Mouse (Mus musculus) MEL (cell line): ENCODE measurements around the gene Pip5kl1. TPM values are rescaled to one million over a fixed set of nuclear protein-coding genes. Genes with fewer than 3 reads are reported as not detected.

Experiments
- DNase-seq: peaks from one replicate; pipeline ENCODE4 v3.0.0; 2011; ENCODE audit warnings: low read depth, low spot score
- H3K27ac ChIP-seq: 2 replicates; pipeline ENCODE4 v1.5.1; 2012; ENCODE audit warnings: low read depth, mild to moderate bottlenecking, control low read depth, low read length, moderate library complexity; ENCODE audit not compliant: control insufficient read depth
- H3K27me3 ChIP-seq, 2 experiments: fragments of 150-350 bp in 1 of 2; sonication (generic) in 1 of 2; 2 replicates each; pipeline ENCODE4 v1.6.1; 2012; ENCODE audit warnings: low read length in 2 of 2, mild to moderate bottlenecking in 2 of 2, improper control_type of control experiment in 1 of 2, moderate library complexity in 1 of 2; ENCODE audit not compliant: insufficient read depth in 2 of 2, control insufficient read depth in 1 of 2
- H3K36me3 ChIP-seq, 2 experiments: 2 replicates each; pipeline ENCODE4 v1.6.1; 2012 to 2014; ENCODE audit warnings: low read length in 2 of 2, improper control_type of control experiment in 1 of 2, inconsistent platforms in 1 of 2, mild to moderate bottlenecking in 1 of 2; ENCODE audit not compliant: insufficient read depth in 2 of 2, control insufficient read depth in 1 of 2
- H3K4me1 ChIP-seq, 2 experiments: fragments of 150-350 bp in 1 of 2; sonication (generic) in 1 of 2; 2 replicates each; pipeline ENCODE4 v1.6.1; 2012; ENCODE audit warnings: low read length in 2 of 2, improper control_type of control experiment in 1 of 2, mild to moderate bottlenecking in 1 of 2; ENCODE audit not compliant: insufficient read depth in 2 of 2, control insufficient read depth in 1 of 2
- H3K4me3 ChIP-seq, 2 experiments: fragments of 150-350 bp in 1 of 2; sonication (generic) in 1 of 2; 2 replicates each; pipeline ENCODE4 v1.5.1; 2012; ENCODE audit warnings: low read depth in 2 of 2, low read length in 2 of 2, mild to moderate bottlenecking in 2 of 2, moderate library complexity in 2 of 2, control low read depth in 1 of 2, improper control_type of control experiment in 1 of 2; ENCODE audit not compliant: control insufficient read depth in 1 of 2, insufficient read depth in 1 of 2
- H3K79me2 ChIP-seq: 2 replicates; pipeline ENCODE4 v1.6.1; 2012; ENCODE audit warnings: mild to moderate bottlenecking, low read length, moderate library complexity; ENCODE audit not compliant: control insufficient read depth, poor library complexity, insufficient read depth
- H3K9ac ChIP-seq: 2 replicates; pipeline ENCODE4 v1.6.1; 2012; ENCODE audit warnings: low read depth, mild to moderate bottlenecking, control low read depth, low read length, moderate library complexity; ENCODE audit not compliant: control insufficient read depth, poor library complexity, severe bottlenecking
- H3K9me3 ChIP-seq: fragments of 150-350 bp; sonication (generic); replicated peaks from 2 replicates; pipeline ENCODE4 v1.6.1; 2012; ENCODE audit warnings: mild to moderate bottlenecking, low read length, improper control_type of control experiment, moderate library complexity; ENCODE audit not compliant: insufficient read depth
- BHLHE40 ChIP-seq: IDR thresholded peaks from 2 replicates; pipeline ENCODE4 v1.6.1; 2012; ENCODE audit warnings: low read depth, mild to moderate bottlenecking, inconsistent platforms, low read length, improper control_type of control experiment, borderline replicate concordance
- CHD1 ChIP-seq: IDR thresholded peaks from 2 replicates; pipeline ENCODE4 v1.6.1; 2012; ENCODE audit warnings: low read depth, mild to moderate bottlenecking, inconsistent platforms, low read length, improper control_type of control experiment
- CTCF ChIP-seq, 3 experiments: IDR thresholded peaks in 2 of 3; conservative IDR thresholded peaks in 1 of 3; 2 replicates each; pipeline ENCODE4 v1.5.1; 2011 to 2012; ENCODE audit warnings: low read length in 3 of 3, low read depth in 2 of 3, mild to moderate bottlenecking in 2 of 3, improper control_type of control experiment in 1 of 3, inconsistent platforms in 1 of 3, mixed read lengths in 1 of 3, moderate library complexity in 1 of 3; ENCODE audit not compliant: control insufficient read depth in 1 of 3, insufficient read depth in 1 of 3, poor library complexity in 1 of 3, severe bottlenecking in 1 of 3
- E2F4 ChIP-seq: IDR thresholded peaks from 2 replicates; pipeline ENCODE4 v1.6.1; 2011; ENCODE audit warnings: low read depth, low read length, improper control_type of control experiment, borderline replicate concordance
- ELF1 ChIP-seq: IDR thresholded peaks from 2 replicates; pipeline ENCODE4 v1.6.1; 2014; ENCODE audit warnings: low read depth, mild to moderate bottlenecking, inconsistent platforms, low read length, improper control_type of control experiment, moderate library complexity
- EP300 ChIP-seq, 2 experiments: IDR thresholded peaks; 2 replicates each; pipeline ENCODE4 v1.6.1; 2011; ENCODE audit warnings: improper control_type of control experiment in 2 of 2, low read length in 2 of 2, low read depth in 1 of 2, mild to moderate bottlenecking in 1 of 2
- ETS1 ChIP-seq: IDR thresholded peaks from 2 replicates; pipeline ENCODE4 v1.6.1; 2012; ENCODE audit warnings: low read depth, mild to moderate bottlenecking, inconsistent platforms, low read length, improper control_type of control experiment, moderate library complexity
- GATA1 ChIP-seq: IDR thresholded peaks from 2 replicates; pipeline ENCODE4 v1.6.1; 2011; ENCODE audit warnings: low read depth, low read length, improper control_type of control experiment
- JUND ChIP-seq: IDR thresholded peaks from 2 replicates; pipeline ENCODE4 v1.6.1; 2011; ENCODE audit warnings: low read depth, mild to moderate bottlenecking, improper control_type of control experiment, low read length
- KAT2A ChIP-seq: conservative IDR thresholded peaks from 2 replicates; pipeline ENCODE4 v1.6.1; 2012; ENCODE audit warnings: low read depth, low read length, improper control_type of control experiment, inconsistent platforms
- MAFK ChIP-seq: IDR thresholded peaks from 2 replicates; pipeline ENCODE4 v1.6.1; 2011; ENCODE audit warnings: low read depth, mild to moderate bottlenecking, low read length, improper control_type of control experiment, borderline replicate concordance
- MAX ChIP-seq: IDR thresholded peaks from 2 replicates; pipeline ENCODE4 v1.6.1; 2011; ENCODE audit warnings: low read length, improper control_type of control experiment
- MAZ ChIP-seq: IDR thresholded peaks from 2 replicates; pipeline ENCODE4 v1.6.1; 2012; ENCODE audit warnings: low read depth, mild to moderate bottlenecking, inconsistent platforms, low read length, improper control_type of control experiment
- MXI1 ChIP-seq: IDR thresholded peaks from 2 replicates; pipeline ENCODE4 v1.6.1; 2011; ENCODE audit warnings: mild to moderate bottlenecking, low read depth, low read length, improper control_type of control experiment
- MYB ChIP-seq: IDR thresholded peaks from 2 replicates; pipeline ENCODE4 v1.6.1; 2011; ENCODE audit warnings: mild to moderate bottlenecking, low read depth, low read length, improper control_type of control experiment
- NELFE ChIP-seq: IDR thresholded peaks from 2 replicates; pipeline ENCODE4 v1.6.1; 2011; ENCODE audit warnings: low read depth, low read length, improper control_type of control experiment
- NRF1 ChIP-seq: IDR thresholded peaks from 2 replicates; pipeline ENCODE4 v1.6.1; 2014; ENCODE audit warnings: low read depth, mild to moderate bottlenecking, inconsistent platforms, low read length, improper control_type of control experiment, moderate library complexity; ENCODE audit not compliant: poor library complexity, insufficient read depth, severe bottlenecking
- POLR2A ChIP-seq, 2 experiments: IDR thresholded peaks; 2 replicates each; pipeline ENCODE4 v1.6.1; 2011 to 2012; ENCODE audit warnings: low read length in 2 of 2, mild to moderate bottlenecking in 2 of 2, control low read depth in 1 of 2, improper control_type of control experiment in 1 of 2, low read depth in 1 of 2, moderate library complexity in 1 of 2; ENCODE audit not compliant: control insufficient read depth in 1 of 2, insufficient read depth in 1 of 2, poor library complexity in 1 of 2
- POLR2AphosphoS2 ChIP-seq: IDR thresholded peaks from 2 replicates; pipeline ENCODE4 v1.6.1; 2011; ENCODE audit warnings: low read length, improper control_type of control experiment
- POLR2AphosphoS5 ChIP-seq: IDR thresholded peaks from 2 replicates; pipeline ENCODE4 v1.6.1; 2012; ENCODE audit warnings: low read depth, borderline replicate concordance, mild to moderate bottlenecking, inconsistent platforms, low read length, moderate library complexity, mixed read lengths
- RAD21 ChIP-seq: IDR thresholded peaks from 2 replicates; pipeline ENCODE4 v1.6.1; 2011; ENCODE audit warnings: mild to moderate bottlenecking, low read depth, low read length, improper control_type of control experiment
- RCOR1 ChIP-seq: IDR thresholded peaks from 2 replicates; pipeline ENCODE4 v1.6.1; 2012; ENCODE audit warnings: low read depth, mild to moderate bottlenecking, inconsistent platforms, low read length, improper control_type of control experiment
- SIN3A ChIP-seq: IDR thresholded peaks from 2 replicates; pipeline ENCODE4 v1.6.1; 2012; ENCODE audit warnings: low read length, improper control_type of control experiment, inconsistent platforms
- TAL1 ChIP-seq: IDR thresholded peaks from 2 replicates; pipeline ENCODE4 v1.6.1; 2012; ENCODE audit warnings: mild to moderate bottlenecking, inconsistent platforms, low read length, moderate library complexity, mixed read lengths
- TCF12 ChIP-seq: IDR thresholded peaks from 2 replicates; pipeline ENCODE4 v1.6.1; 2014; ENCODE audit warnings: low read depth, mild to moderate bottlenecking, inconsistent platforms, low read length, improper control_type of control experiment, moderate library complexity
- UBTF ChIP-seq: IDR thresholded peaks from 2 replicates; pipeline ENCODE4 v1.6.1; 2012; ENCODE audit warnings: low read depth, mild to moderate bottlenecking, inconsistent platforms, low read length, improper control_type of control experiment, moderate library complexity, borderline replicate concordance; ENCODE audit not compliant: insufficient read depth
- ZNF384 ChIP-seq: IDR thresholded peaks from 2 replicates; pipeline ENCODE4 v1.6.1; 2012; ENCODE audit warnings: low read depth, mild to moderate bottlenecking, inconsistent platforms, low read length, improper control_type of control experiment
- polyA plus RNA-seq, 2 experiments: library from polyadenylated mRNA; stranded (reverse) in 1 of 2; unstranded in 1 of 2; fragments of >175 nt in 1 of 2; fragments of >200 nt in 1 of 2; gene quantifications; 2 replicates each; pipeline versions ENCODE4 v1.2.1 to v1.2.4; 2012; ENCODE audit warnings: low replicate concordance in 2 of 2, low read depth in 1 of 2; ENCODE audit not compliant: insufficient read length in 2 of 2, insufficient read depth in 1 of 2, missing spikeins in 1 of 2
- total RNA-seq: library from RNA; depleted of rRNA; stranded (reverse); fragments of 300-350 nt; gene quantifications from 2 replicates; pipeline ENCODE4 v1.2.3, GENCODE M21; 2012

The Pip5kl1 gene
- total and polyA plus RNA-seq, 3 experiments: 0.22 to 0.58 TPM; not detected in 1

- Histone ChIP-seq H3K27ac (peak overlapping the region; percentile 69), H3K36me3 (peaks cover 0 to 11% of the 10 kb centered on the region in 2 experiments; a peak in 2 of 4 replicates), H3K79me2 (no peaks in the 10 kb centered on the region), H3K4me1 (peaks cover 2 to 17% of the 10 kb centered on the region in 2 experiments; a peak in 3 of 4 replicates), H3K27me3 (no peaks in the 10 kb centered on the region), H3K9me3 (no peaks in the 10 kb centered on the region)
- DNase-seq: peak; percentile 88
- TF ChIP-seq POLR2AphosphoS2: no peak
- no peak for TF ChIP-seq NELFE
- TF ChIP-seq E2F4: no peak
- TF ChIP-seq SIN3A: peak; percentile 41; the same call in 1 of the 2 replicates
- no peak for TF ChIP-seq ELF1
- TF ChIP-seq MAZ: peak; percentile 62; the same call in 1 of the 2 replicates
- TF ChIP-seq MYB: no peak
- TF ChIP-seq POLR2AphosphoS5: no peak
- no peak for TF ChIP-seq CHD1
- peak; percentile 72 for TF ChIP-seq GATA1
- TF ChIP-seq EP300 (IDR thresholded peaks at IDR 0.05; ENCODE audit: low read depth in 1 of 2, low read length in 2 of 2): peak in 1 of 2 experiments; percentile 63; a peak in 3 of 4 replicates
- no peak for TF ChIP-seq MXI1
- TF ChIP-seq NRF1: no peak
- peak; percentile 75 for TF ChIP-seq TAL1
- TF ChIP-seq POLR2A (IDR thresholded peaks at IDR 0.05; ENCODE audit: control insufficient read depth in 1 of 2, insufficient read depth in 1 of 2, low read depth in 1 of 2, low read length in 2 of 2, poor library complexity in 1 of 2): no peak
- TF ChIP-seq KAT2A: no peak
- TF ChIP-seq TCF12: peak; percentile 53; the same call in 1 of the 2 replicates
- TF ChIP-seq RAD21: no peak
- TF ChIP-seq UBTF: no peak
- no peak for TF ChIP-seq JUND
- no peak for TF ChIP-seq RCOR1
- TF ChIP-seq ZNF384: no peak
- TF ChIP-seq MAFK: no peak
- peak; percentile 55; the same call in 1 of the 2 replicates for TF ChIP-seq BHLHE40
- no peak for TF ChIP-seq CTCF (IDR thresholded peaks at IDR 0.05 in 2 of 3, conservative IDR thresholded peaks at IDR 0.05 in 1 of 3; ENCODE audit: control insufficient read depth in 1 of 3, insufficient read depth in 1 of 3, low read depth in 2 of 3, low read length in 3 of 3, poor library complexity in 1 of 3, severe bottlenecking in 1 of 3)
- TF ChIP-seq MAX: no peak
- TF ChIP-seq ETS1: peak; percentile 55
- TF ChIP-seq, all 39 proteins: peak for 8
- peak overlapping the region; percentile 29; the same call in 1 of the 2 replicates for H3K9ac ChIP-seq
- H3K4me3 ChIP-seq: no peak overlapping the region
Measured at GRCm38 (mm10) chr2:32620682-32621516, 46.3 kb downstream of the Pip5kl1 start.
